In genomic region chr11:79145283-79146265, GRCm38 (mm10) we compare ENCODE assay signal across 8 mouse cellular contexts. TPM values are rescaled to one million over a fixed set of nuclear protein-coding genes. Genes with fewer than 3 reads are reported as not detected.
DNase-seq lines count a peak whose midpoint lies in the region; ATAC-seq lines count a peak whose summit lies in the region.

No protein-coding gene starts in this region.

- peak overlapping the region; percentile 85 for H3K9ac ChIP-seq in heart, embryonic 12.5 days
- peak overlapping the region; percentile 87 for H3K9ac ChIP-seq in midbrain, embryonic 11.5 days (ENCODE audit: low read length)

- H3K36me3 ChIP-seq in heart, embryonic 12.5 days = no peaks in the 10 kb centered on the region
- H3K36me3 ChIP-seq in midbrain, embryonic 11.5 days (ENCODE audit: control insufficient read depth, insufficient read depth, low read length) = no peaks in the 10 kb centered on the region

- peak; percentile 51 for DNase-seq in gastrocnemius, postnatal 10 days
- no peak for DNase-seq in gastrocnemius, postnatal 36 days
- peak; percentile 52 for DNase-seq in CD4-positive, CD25-positive, alpha-beta regulatory T cell, adult 2 months (ENCODE audit: low read depth, low spot score)
- DNase-seq in left cerebral cortex, postnatal 4 days = peak; percentile 31
- peak; percentile 96 for DNase-seq in midbrain, embryonic 11.5 days (ENCODE audit: low spot score, missing footprints)
- DNase-seq in thymus, postnatal 10 days (ENCODE audit: low spot score in 2 of 2) = peak; percentile 20 to 39

- H3K4me1 ChIP-seq in heart, embryonic 12.5 days (replicated peaks) = peaks cover 57% of the 10 kb centered on the region
- peaks cover 13% of the 10 kb centered on the region for H3K4me1 ChIP-seq in midbrain, embryonic 11.5 days (ENCODE audit: control insufficient read depth, insufficient read depth, low read length)

- peak overlapping the region; percentile 77 for H3K4me2 ChIP-seq in heart, embryonic 12.5 days
- peak overlapping the region; percentile 59 for H3K4me2 ChIP-seq in midbrain, embryonic 11.5 days

- intact Hi-C loops in gastrocnemius, postnatal 36 days (cut with DNase I) = loop anchor here (5.0 kb wide), 2 partner anchors 33 to 67 kb away; no protein-coding TSS in a partner anchor
- intact Hi-C loops in left cerebral cortex, postnatal 4 days (cut with DNase I) = no loop called here

- H3K27me3 ChIP-seq in heart, embryonic 12.5 days (replicated peaks) = no peaks in the 10 kb centered on the region
- no peaks in the 10 kb centered on the region for H3K27me3 ChIP-seq in midbrain, embryonic 11.5 days (ENCODE audit: control insufficient read depth, insufficient read depth, low read length)

- no peaks in the 10 kb centered on the region for H3K9me3 ChIP-seq in heart, embryonic 12.5 days (replicated peaks)
- no peaks in the 10 kb centered on the region for H3K9me3 ChIP-seq in midbrain, embryonic 11.5 days (ENCODE audit: control insufficient read depth, low read length)

- 0 out of 2 replicates have a peak, but pooled peaks have one; percentile 10 for ATAC-seq in common myeloid progenitor, adult 5-6 weeks (replicated peaks; ENCODE audit: low read depth, poor library complexity, severe bottlenecking)
- ATAC-seq in heart, embryonic 12.5 days (ENCODE audit: insufficient number of reproducible peaks, low FRiP score) = peak; percentile 33
- ATAC-seq in midbrain, embryonic 11.5 days (ENCODE audit: low FRiP score) = peak; percentile 70

- H3K27ac ChIP-seq in heart, embryonic 12.5 days (ENCODE audit: poor library complexity, severe bottlenecking) = peak overlapping the region; percentile 89
- peak overlapping the region; percentile 77 for H3K27ac ChIP-seq in midbrain, embryonic 11.5 days (ENCODE audit: low read depth, low read length)

- WGBS in heart, embryonic 12.5 days = under 1% methylated on average over 61 of the region's 62 CpGs
- under 1% methylated on average over 52 of the region's 62 CpGs for WGBS in midbrain, embryonic 11.5 days

- peak overlapping the region; percentile 81 for H3K4me3 ChIP-seq in heart, embryonic 12.5 days
- H3K4me3 ChIP-seq in midbrain, embryonic 11.5 days (ENCODE audit: low read depth, low read length) = peak overlapping the region; percentile 81

RNA-seq across cellular contexts. Expression of gene Ksr1, which starts 0.6 kb away (rescaled TPM):
- 100 to 1,000 TPM; 103 to 118 TPM for total RNA-seq in gastrocnemius, postnatal 10 days (2021)
- total RNA-seq in gastrocnemius, postnatal 36 days (2021) = 10 to 100 TPM; 72.2 to 74.8 TPM
- 7.4 and 7.9 TPM in 2 replicates for total RNA-seq in common myeloid progenitor, adult 5-6 weeks (2017)
- 3.3 and 3.5 TPM in 2 replicates for polyA plus RNA-seq in heart, embryonic 12.5 days (2016; fragmentation: Nextera tagmentation; extraction: Ambion mirVana)
- 10 to 100 TPM; 49.9 to 50.6 TPM for total RNA-seq in left cerebral cortex, postnatal 4 days (2021)
- polyA plus RNA-seq in midbrain, embryonic 11.5 days (2014; fragmentation: Nextera tagmentation; extraction: Ambion mirVana) = 2.4 and 3.3 TPM in 2 replicates

Comparison
In these comparisons a context has a peak if more than half of its experiments do, and no peak if none do; other contexts are left out.
1. DNase-seq: peak in gastrocnemius, postnatal 10 days (single experiment), CD4-positive, CD25-positive, alpha-beta regulatory T cell, adult 2 months (single experiment), left cerebral cortex, postnatal 4 days (single experiment), midbrain, embryonic 11.5 days (single experiment) and thymus, postnatal 10 days (2 of 2); none in gastrocnemius, postnatal 36 days (0 of 2).
2. ATAC-seq: peak in every context shown above with its lines; median percentile 70 in midbrain, embryonic 11.5 days; 33 in heart, embryonic 12.5 days; 10 in common myeloid progenitor, adult 5-6 weeks.